Mouse (Mus musculus) heart, adult 2 months (tissue): ENCODE results near the gene Btg4. TPM values are rescaled to one million over a fixed set of nuclear protein-coding genes. Genes with fewer than 3 reads are reported as not detected.

Source experiments
- DNase-seq, 2 experiments: peaks; one replicate each; pipeline ENCODE4 v3.0.0; 2021
- H3K27ac ChIP-seq: fragments of 200-600 bp; 2 replicates; pipeline ENCODE4 v1.8.1; 2022
- H3K27me3 ChIP-seq: fragments of 200-500 bp; 2 replicates; pipeline ENCODE4 v1.6.1; 2012; ENCODE audit warnings: mild to moderate bottlenecking, low read length, inconsistent platforms, mixed read lengths; ENCODE audit not compliant: control insufficient read depth, insufficient read depth
- H3K36me3 ChIP-seq: fragments of 200-500 bp; 2 replicates; pipeline ENCODE4 v1.6.1; 2012; ENCODE audit warnings: low read length, inconsistent platforms; ENCODE audit not compliant: control insufficient read depth, insufficient read depth
- H3K4me1 ChIP-seq: fragments of 200-500 bp; 2 replicates; pipeline ENCODE4 v1.6.1; 2011; ENCODE audit warnings: low read length; ENCODE audit not compliant: control insufficient read depth, insufficient read depth
- H3K4me3 ChIP-seq: fragments of 200-600 bp; 2 replicates; pipeline ENCODE4 v1.8.1; 2022
- H3K79me2 ChIP-seq: fragments of 200-500 bp; replicated peaks from 2 replicates; pipeline ENCODE4 v1.6.1; 2012; ENCODE audit warnings: mild to moderate bottlenecking, inconsistent platforms, low read length, moderate library complexity, mixed read lengths; ENCODE audit not compliant: control insufficient read depth, insufficient read depth
- H3K9ac ChIP-seq: fragments of 200-500 bp; 2 replicates; pipeline ENCODE4 v1.6.1; 2012; ENCODE audit warnings: low read depth, mild to moderate bottlenecking, control low read depth, inconsistent platforms, low read length, mixed read lengths
- CTCF ChIP-seq: fragments of 200-600 bp; IDR thresholded peaks from 2 replicates; pipeline ENCODE4 v1.8.1; 2022; ENCODE audit warnings: antibody characterized with exemption, mild to moderate bottlenecking, moderate library complexity
- EP300 ChIP-seq: fragments of 200-500 bp; IDR thresholded peaks from 2 replicates; pipeline ENCODE4 v1.6.1; 2011; ENCODE audit warnings: low read depth, low read length, control low read depth; ENCODE audit not compliant: insufficient read depth
- POLR2A ChIP-seq: fragments of 200-500 bp; IDR thresholded peaks from 2 replicates; pipeline ENCODE4 v1.6.1; 2011; ENCODE audit warnings: mild to moderate bottlenecking, low read depth, low read length, control low read depth; ENCODE audit not compliant: insufficient read depth
- WGBS: fragments of 180-500 bp; shearing (Covaris S2); methylation state at CpG from one replicate; pipeline ENCODE4 v1.1.7; 2018; 5-methylcytosine and 5-hydroxymethylcytosine counted together
- intact Hi-C: fragments of 180-260 bp; cut with DNase I; formaldehyde crosslinking; loops from one replicate; pipeline ENCODE4 v1.15.1; 2025
- polyA plus RNA-seq: library from polyadenylated mRNA; depleted of rRNA; stranded (reverse); fragments of >200 nt; gene quantifications from 2 replicates; pipeline ENCODE4 v1.2.3, GENCODE M21; 2012
- total RNA-seq, 2 experiments: library from RNA; stranded (reverse); gene quantifications; 2 replicates each; pipeline ENCODE4 v1.2.3; 2021

Gene Btg4
- total and polyA plus RNA-seq, 3 experiments: not detected

- 24% methylated on average over 27 of the region's 27 CpGs for WGBS
- DNase-seq: peak; percentile 36 to 41
- intact Hi-C loops: no loop called here
These were observed 41.2 kb downstream of the Btg4 start, which contains the start of gene 4833427G06Rik for GRCm38 (mm10) chr9:51101756-51102425. Gene 4833427G06Rik (minus strand): TSS chr9:51102078.

GRCm38 (mm10) chr9:51102963-51103807, 42.5 kb downstream of the Btg4 start:
- TF ChIP-seq EP300: no peak
- TF ChIP-seq CTCF: no peak
- no peak for TF ChIP-seq POLR2A
- Histone ChIP-seq H3K4me1 (no peaks in the 10 kb centered on the region), H3K36me3 (no peaks in the 10 kb centered on the region; the same call in 1 of the 2 replicates), H3K79me2 (no peaks in the 10 kb centered on the region), H3K9ac (peak overlapping the region; percentile 9), H3K4me3 (peak overlapping the region; percentile 55), H3K27me3 (peaks cover 2% of the 10 kb centered on the region), H3K27ac (no peak overlapping the region; the same call in 1 of the 2 replicates)
- intact Hi-C loops: no loop called here
- 4% methylated on average over 44 of the region's 44 CpGs for WGBS
- DNase-seq: peak; percentile 41 to 54

More at GRCm38 (mm10) chr9:51101756-51102425, 41.2 kb downstream of the Btg4 start, which contains the start of gene 4833427G06Rik:
- no peaks in the 10 kb centered on the region for H3K4me1 ChIP-seq
- no peak within 1 kb of the TSS for H3K27ac ChIP-seq
- H3K79me2 ChIP-seq: no peaks in the 10 kb centered on the region
- no peak within 1 kb of the TSS for H3K9ac ChIP-seq
- H3K36me3 ChIP-seq: no peaks in the 10 kb centered on the region; the same call in 1 of the 2 replicates
- TF ChIP-seq POLR2A (no peak), CTCF (no peak), EP300 (no peak)
- peaks cover 2% of the 10 kb centered on the region for H3K27me3 ChIP-seq
- no peak within 1 kb of the TSS; the same call in 1 of the 2 replicates for H3K4me3 ChIP-seq

- peak overlapping the region; percentile 55 for H3K4me3 ChIP-seq
- peak; percentile 7 to 29 for DNase-seq
- intact Hi-C loops: no loop called here
- 17% methylated on average over 30 of the region's 30 CpGs for WGBS
- H3K36me3 ChIP-seq: no peaks in the 10 kb centered on the region; the same call in 1 of the 2 replicates
- H3K79me2 ChIP-seq: no peaks in the 10 kb centered on the region
- no peaks in the 10 kb centered on the region for H3K4me1 ChIP-seq
- H3K27ac ChIP-seq: no peak overlapping the region; the same call in 1 of the 2 replicates
- TF ChIP-seq CTCF (no peak), POLR2A (no peak), EP300 (no peak)
- peak overlapping the region; percentile 9 for H3K9ac ChIP-seq
- H3K27me3 ChIP-seq: peaks cover 2% of the 10 kb centered on the region
These were observed 43.3 kb downstream of the Btg4 start for GRCm38 (mm10) chr9:51103808-51104514.

- intact Hi-C loops: no loop called here
- peaks cover 2% of the 10 kb centered on the region for H3K27me3 ChIP-seq
- H3K36me3 ChIP-seq: no peaks in the 10 kb centered on the region; the same call in 1 of the 2 replicates
- TF ChIP-seq CTCF (no peak), POLR2A (no peak), EP300 (no peak)
- no peak overlapping the region for H3K4me3 ChIP-seq
- no peak for DNase-seq
- 64% methylated on average over 2 of the region's 2 CpGs for WGBS
- no peaks in the 10 kb centered on the region for H3K4me1 ChIP-seq
- no peak overlapping the region for H3K9ac ChIP-seq
- H3K79me2 ChIP-seq: no peaks in the 10 kb centered on the region
- H3K27ac ChIP-seq: no peak overlapping the region
These were observed 45.0 kb downstream of the Btg4 start for GRCm38 (mm10) chr9:51105751-51106150.

GRCm38 (mm10) chr9:51114767-51115166, 54.1 kb downstream of the Btg4 start:
- H3K27ac ChIP-seq: no peak overlapping the region
- no peaks in the 10 kb centered on the region for H3K79me2 ChIP-seq
- intact Hi-C loops: no loop called here
- H3K9ac ChIP-seq: no peak overlapping the region
- no peak for TF ChIP-seq EP300
- TF ChIP-seq POLR2A: no peak
- no peak for TF ChIP-seq CTCF
- no peak overlapping the region for H3K4me3 ChIP-seq
- no peaks in the 10 kb centered on the region for H3K36me3 ChIP-seq
- WGBS: 49% methylated on average over 4 of the region's 4 CpGs
- H3K4me1 ChIP-seq: no peaks in the 10 kb centered on the region
- H3K27me3 ChIP-seq: no peaks in the 10 kb centered on the region
- no peak for DNase-seq
